Mouse (Mus musculus): ENCODE data around the gene Fam81a.

- no peak for TF ChIP-seq POLR2A (IDR thresholded peaks at IDR 0.05; ENCODE audit: extremely low read depth, insufficient read depth, low read length)
- TF ChIP-seq CTCF (IDR thresholded peaks at IDR 0.05; ENCODE audit: low read depth, low read length) = no peak
Observed at GRCm38 (mm10) chr9:70145426-70145825, 3.1 kb upstream of the Fam81a start.
